Mouse (Mus musculus): Measurements from ENCODE around the gene Nup153. TPM values are rescaled to one million over a fixed set of nuclear protein-coding genes. Genes with fewer than 3 reads are reported as not detected.

The Nup153 gene
- polyA plus RNA-seq, 1 experiment, result 46.7 TPM

DNA sequence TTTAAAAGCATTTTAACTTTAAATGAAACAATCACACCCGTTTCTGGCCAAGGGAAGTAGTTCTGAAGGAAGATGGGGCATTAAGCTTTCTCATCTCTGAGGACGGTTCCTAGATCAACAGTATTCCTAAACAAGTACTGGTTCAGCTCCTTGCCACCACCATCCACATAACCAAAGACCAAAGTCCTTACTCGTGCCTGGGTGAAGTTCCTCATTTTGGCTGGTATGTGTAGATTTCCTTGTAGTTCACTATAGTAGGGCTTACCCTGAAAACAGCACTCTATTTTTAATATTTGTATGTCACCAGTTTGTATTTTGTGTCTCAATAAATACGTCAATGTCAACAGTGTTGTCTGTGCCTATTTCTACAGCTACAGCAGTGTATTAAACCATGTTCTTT is 50.0 kb downstream of the Nup153 start:
- no peak for TF ChIP-seq POLR2A (IDR thresholded peaks at IDR 0.05; ENCODE audit: borderline replicate concordance, control insufficient read depth, low read depth, low read length)
- TF ChIP-seq CTCF (IDR thresholded peaks at IDR 0.05; ENCODE audit: control insufficient read depth, insufficient read depth, low read length), result no peak
- H3K4me1 ChIP-seq (ENCODE audit: control insufficient read depth, insufficient read depth, low read length), result no peaks in the 10 kb centered on the region
- no peak overlapping the region for H3K4me3 ChIP-seq (replicated peaks; ENCODE audit: control insufficient read depth, low read depth, low read length)
- 68% methylated on average over 4 of the region's 4 CpGs for WGBS
- H3K27ac ChIP-seq (ENCODE audit: control insufficient read depth, insufficient read depth, low read depth, low read length, poor library complexity), result no peak overlapping the region

GRCm38 (mm10) chr13:46674601-46675000 is 53.1 kb downstream of the Nup153 start:
- no peak overlapping the region for H3K4me3 ChIP-seq (replicated peaks; ENCODE audit: control insufficient read depth, low read depth, low read length)
- no peak overlapping the region for H3K27ac ChIP-seq (ENCODE audit: control insufficient read depth, insufficient read depth, low read depth, low read length, poor library complexity)
- H3K4me1 ChIP-seq (ENCODE audit: control insufficient read depth, insufficient read depth, low read length), result no peaks in the 10 kb centered on the region
- TF ChIP-seq POLR2A (IDR thresholded peaks at IDR 0.05; ENCODE audit: borderline replicate concordance, control insufficient read depth, low read depth, low read length) (no peak), CTCF (IDR thresholded peaks at IDR 0.05; ENCODE audit: control insufficient read depth, insufficient read depth, low read length) (no peak)
- WGBS, result 57% methylated on average over 2 of the region's 2 CpGs

GRCm38 (mm10) chr13:46670514-46670913 is 57.2 kb downstream of the Nup153 start:
- H3K4me3 ChIP-seq (replicated peaks; ENCODE audit: control insufficient read depth, low read depth, low read length), result no peak overlapping the region
- WGBS, result 43% methylated on average over 9 of the region's 9 CpGs
- H3K27ac ChIP-seq (ENCODE audit: control insufficient read depth, insufficient read depth, low read depth, low read length, poor library complexity), result no peak overlapping the region
- no peak for TF ChIP-seq POLR2A (IDR thresholded peaks at IDR 0.05; ENCODE audit: borderline replicate concordance, control insufficient read depth, low read depth, low read length)
- no peaks in the 10 kb centered on the region for H3K4me1 ChIP-seq (ENCODE audit: control insufficient read depth, insufficient read depth, low read length)

GRCm38 (mm10) chr13:46669620-46670271 is 58.0 kb downstream of the Nup153 start:
- no peak for TF ChIP-seq CTCF (IDR thresholded peaks at IDR 0.05; ENCODE audit: control insufficient read depth, insufficient read depth, low read length)
- TF ChIP-seq POLR2A (IDR thresholded peaks at IDR 0.05; ENCODE audit: borderline replicate concordance, control insufficient read depth, low read depth, low read length), result no peak
- Histone ChIP-seq H3K4me1 (ENCODE audit: control insufficient read depth, insufficient read depth, low read length) (no peaks in the 10 kb centered on the region), H3K4me3 (replicated peaks; ENCODE audit: control insufficient read depth, low read depth, low read length) (peak overlapping the region; percentile 92), H3K27ac (ENCODE audit: control insufficient read depth, insufficient read depth, low read depth, low read length, poor library complexity) (peak overlapping the region; percentile 91)
- WGBS, result 1% methylated on average over 86 of the region's 96 CpGs

DNA sequence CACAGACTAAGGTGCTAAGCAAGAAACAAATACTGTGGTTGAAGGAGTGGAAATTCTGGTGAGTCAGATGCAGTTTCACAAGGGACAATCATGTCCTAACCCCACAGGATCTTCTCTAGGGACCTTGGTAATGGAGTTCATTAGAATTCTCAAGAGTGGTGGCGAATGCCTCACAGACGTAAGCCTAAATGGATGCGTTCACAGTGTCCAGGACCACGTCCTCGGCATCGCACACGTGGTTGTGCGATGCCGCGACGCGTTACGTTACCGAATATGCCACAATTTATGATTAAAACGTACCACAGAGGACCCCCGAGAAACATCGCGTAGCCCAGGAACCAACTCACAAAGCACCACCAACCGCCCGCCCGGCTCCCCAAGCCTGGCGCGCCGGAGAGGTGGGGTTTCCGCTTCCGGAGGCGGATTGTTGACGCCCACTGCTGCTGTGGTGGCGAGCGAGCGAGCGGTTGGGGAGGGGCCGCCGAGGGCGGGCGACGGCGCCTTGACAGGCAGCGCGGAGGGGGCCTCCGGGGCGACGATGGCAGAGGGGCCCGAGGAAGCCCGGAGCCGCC is 58.6 kb downstream of the Nup153 start, which contains the start of gene Fam8a1:
Gene Fam8a1, plus strand, starts transcription at position 475 of the 572 bp plus-strand sequence.
- 1% methylated on average over 46 of the region's 46 CpGs for WGBS
- Histone ChIP-seq H3K4me1 (ENCODE audit: control insufficient read depth, insufficient read depth, low read length) (no peaks in the 10 kb centered on the region), H3K4me3 (replicated peaks; ENCODE audit: control insufficient read depth, low read depth, low read length) (peak within 1 kb of the TSS; percentile 92), H3K27ac (ENCODE audit: control insufficient read depth, insufficient read depth, low read depth, low read length, poor library complexity) (peak within 1 kb of the TSS; percentile 91)
- TF ChIP-seq CTCF (IDR thresholded peaks at IDR 0.05; ENCODE audit: control insufficient read depth, insufficient read depth, low read length) (0 out of 2 replicates have a peak, but pooled peaks have one; percentile 2), POLR2A (IDR thresholded peaks at IDR 0.05; ENCODE audit: borderline replicate concordance, control insufficient read depth, low read depth, low read length) (peak; percentile 72; the same call in 1 of the 2 replicates)

GRCm38 (mm10) chr13:46663461-46663964 is 64.2 kb downstream of the Nup153 start:
- Histone ChIP-seq H3K4me3 (replicated peaks; ENCODE audit: control insufficient read depth, low read depth, low read length) (no peak overlapping the region), H3K27ac (ENCODE audit: control insufficient read depth, insufficient read depth, low read depth, low read length, poor library complexity) (no peak overlapping the region), H3K4me1 (ENCODE audit: control insufficient read depth, insufficient read depth, low read length) (no peaks in the 10 kb centered on the region)
- 43% methylated on average over 4 of the region's 4 CpGs for WGBS
- TF ChIP-seq CTCF (IDR thresholded peaks at IDR 0.05; ENCODE audit: control insufficient read depth, insufficient read depth, low read length) (no peak), POLR2A (IDR thresholded peaks at IDR 0.05; ENCODE audit: borderline replicate concordance, control insufficient read depth, low read depth, low read length) (no peak)

- H3K4me3 ChIP-seq (replicated peaks; ENCODE audit: control insufficient read depth, low read depth, low read length), result no peak overlapping the region
- TF ChIP-seq CTCF (IDR thresholded peaks at IDR 0.05; ENCODE audit: control insufficient read depth, insufficient read depth, low read length) (no peak), POLR2A (IDR thresholded peaks at IDR 0.05; ENCODE audit: borderline replicate concordance, control insufficient read depth, low read depth, low read length) (no peak)
- 88% methylated on average over 5 of the region's 5 CpGs for WGBS
- no peaks in the 10 kb centered on the region; the same call in 1 of the 2 replicates for H3K4me1 ChIP-seq (ENCODE audit: control insufficient read depth, insufficient read depth, low read length)
- H3K27ac ChIP-seq (ENCODE audit: control insufficient read depth, insufficient read depth, low read depth, low read length, poor library complexity), result no peak overlapping the region
Measured at GRCm38 (mm10) chr13:46659211-46659610, 68.5 kb downstream of the Nup153 start.

- no peak for TF ChIP-seq CTCF (IDR thresholded peaks at IDR 0.05; ENCODE audit: control insufficient read depth, insufficient read depth, low read length)
- TF ChIP-seq POLR2A (IDR thresholded peaks at IDR 0.05; ENCODE audit: borderline replicate concordance, control insufficient read depth, low read depth, low read length), result no peak
- Histone ChIP-seq H3K4me1 (ENCODE audit: control insufficient read depth, insufficient read depth, low read length) (no peaks in the 10 kb centered on the region; the same call in 1 of the 2 replicates), H3K27ac (ENCODE audit: control insufficient read depth, insufficient read depth, low read depth, low read length, poor library complexity) (no peak overlapping the region), H3K4me3 (replicated peaks; ENCODE audit: control insufficient read depth, low read depth, low read length) (no peak overlapping the region)
- 77% methylated on average over 5 of the region's 5 CpGs for WGBS
Measured at GRCm38 (mm10) chr13:46654566-46654965, 73.2 kb downstream of the Nup153 start.
